Mouse (Mus musculus) forebrain, postnatal 0 days (tissue): ENCODE data around the gene Wfdc5. TPM values are rescaled to one million over a fixed set of nuclear protein-coding genes. Genes with fewer than 3 reads are reported as not detected.
"Not testable (repeated sequence)": the region's sequence is repeated elsewhere in the genome, so short reads cannot be mapped to it uniquely, and the experiment has no call there.

Experiments used
- ATAC-seq: fragments of 200-750 bp; cut with Nextera tagmentation; 2 replicates; pipeline ENCODE4 v1.8.0; 2017; ENCODE audit warnings: mild to moderate bottlenecking, moderate library complexity
- DNase-seq: peaks from one replicate; pipeline ENCODE4 v3.0.0-alpha.2; 2015
- H3K27ac ChIP-seq: fragments of 300-500 bp; sonication (generic); 2 replicates; pipeline ENCODE4 v1.5.1; 2014; ENCODE audit warnings: low read depth, mild to moderate bottlenecking, antibody characterized with exemption, low read length, moderate library complexity, mixed read lengths
- H3K27me3 ChIP-seq: fragments of 300-500 bp; sonication (generic); 2 replicates; pipeline ENCODE4 v1.6.1; 2014; ENCODE audit warnings: mild to moderate bottlenecking, low read length, mixed read lengths; ENCODE audit not compliant: insufficient read depth
- H3K36me3 ChIP-seq: fragments of 300-500 bp; sonication (generic); 2 replicates; pipeline ENCODE4 v1.6.1; 2014; ENCODE audit warnings: mild to moderate bottlenecking, moderate library complexity; ENCODE audit not compliant: insufficient read depth
- H3K4me1 ChIP-seq: fragments of 300-500 bp; sonication (generic); 2 replicates; pipeline ENCODE4 v1.6.1; 2014; ENCODE audit warnings: antibody characterized with exemption; ENCODE audit not compliant: insufficient read depth
- H3K4me2 ChIP-seq: fragments of 300-500 bp; sonication (generic); 2 replicates; pipeline ENCODE4 v1.6.1; 2014; ENCODE audit warnings: low read depth, mild to moderate bottlenecking, moderate library complexity
- H3K4me3 ChIP-seq: fragments of 300-500 bp; sonication (generic); 2 replicates; pipeline ENCODE4 v1.5.1; 2014; ENCODE audit warnings: low read depth, low read length, mixed read lengths
- H3K9ac ChIP-seq: fragments of 300-500 bp; sonication (generic); 2 replicates; pipeline ENCODE4 v1.6.1; 2014; ENCODE audit warnings: mild to moderate bottlenecking
- H3K9me3 ChIP-seq: fragments of 300-500 bp; sonication (generic); 2 replicates; pipeline ENCODE4 v1.6.1; 2016; ENCODE audit warnings: low read length
- CTCF ChIP-seq: sonication (generic); IDR thresholded peaks from 2 replicates; pipeline ENCODE4 v1.5.1; 2016; ENCODE audit warnings: antibody characterized with exemption, control low read depth, low read depth
- WGBS: fragments of 180-500 bp; shearing (Covaris S2); extraction: QIAGEN DNeasy Blood & Tissue Kit; methylation state at CpG from one replicate; pipeline ENCODE4 v1.1.7; 2014; 5-methylcytosine and 5-hydroxymethylcytosine counted together
- polyA plus RNA-seq: library from polyadenylated mRNA; unstranded; fragments of >200 nt; fragmentation: Nextera tagmentation; extraction: Ambion mirVana; gene quantifications from 2 replicates; pipeline ENCODE4 v1.2.1, GENCODE M21; 2015
- total RNA-seq: library from RNA; depleted of rRNA; stranded (reverse); fragments of >200 nt; gene quantifications from 2 replicates; pipeline ENCODE4 v1.2.3, GENCODE M21; 2014; rRNA removed

The Wfdc5 gene
- total RNA-seq: not detected in 2 replicates
- polyA plus RNA-seq: not detected in 2 replicates

GRCm38 (mm10) chr2:164182692-164183255 lies at the start of gene Wfdc5:
TSS of gene Wfdc5 (minus strand) at chr2:164182742.
- Histone ChIP-seq H3K4me2 (no peak within 1 kb of the TSS), H3K9ac (no peak within 1 kb of the TSS), H3K4me3 (no peak within 1 kb of the TSS), H3K4me1 (no peaks in the 10 kb centered on the region), H3K27me3 (no peaks in the 10 kb centered on the region), H3K36me3 (no peaks in the 10 kb centered on the region), H3K9me3 (no peaks in the 10 kb centered on the region), H3K27ac (no peak within 1 kb of the TSS)
- DNase-seq (no peak), ATAC-seq (no peak)
- no peak for TF ChIP-seq CTCF
- 81% methylated on average over 7 of the region's 7 CpGs for WGBS

- no peaks in the 10 kb centered on the region for H3K36me3 ChIP-seq
- no peak overlapping the region for H3K27ac ChIP-seq
- H3K9ac ChIP-seq: no peak overlapping the region
- WGBS: 85% methylated on average over 8 of the region's 8 CpGs
- H3K4me2 ChIP-seq: no peak overlapping the region
- no peaks in the 10 kb centered on the region for H3K4me1 ChIP-seq
- no peaks in the 10 kb centered on the region for H3K9me3 ChIP-seq
- no peak for TF ChIP-seq CTCF
- no peak for ATAC-seq
- H3K27me3 ChIP-seq: no peaks in the 10 kb centered on the region
- no peak overlapping the region for H3K4me3 ChIP-seq
- no peak for DNase-seq
Observed at GRCm38 (mm10) chr2:164228361-164229070, 46.0 kb upstream of the Wfdc5 start.

GRCm38 (mm10) chr2:164221522-164221921 lies 39.0 kb upstream of the Wfdc5 start, which contains the start of gene Wfdc15b:
TSS of gene Wfdc15b (minus strand) at chr2:164221660.
- H3K27me3 ChIP-seq: no peaks in the 10 kb centered on the region
- 82% methylated on average over 11 of the region's 11 CpGs for WGBS
- H3K4me1 ChIP-seq: no peaks in the 10 kb centered on the region
- TF ChIP-seq CTCF: no peak
- H3K9ac ChIP-seq: no peak within 1 kb of the TSS
- H3K27ac ChIP-seq: no peak within 1 kb of the TSS
- H3K9me3 ChIP-seq: no peaks in the 10 kb centered on the region
- DNase-seq (no peak), ATAC-seq (no peak)
- H3K4me3 ChIP-seq: no peak within 1 kb of the TSS
- no peaks in the 10 kb centered on the region for H3K36me3 ChIP-seq
- no peak within 1 kb of the TSS for H3K4me2 ChIP-seq

- no peak for DNase-seq
- TF ChIP-seq CTCF: no peak
- Histone ChIP-seq H3K27ac (no peak overlapping the region), H3K36me3 (no peaks in the 10 kb centered on the region), H3K4me2 (no peak overlapping the region), H3K9me3 (no peaks in the 10 kb centered on the region), H3K4me1 (no peaks in the 10 kb centered on the region), H3K4me3 (no peak overlapping the region), H3K9ac (no peak overlapping the region), H3K27me3 (no peaks in the 10 kb centered on the region)
- ATAC-seq: no peak
- WGBS: 85% methylated on average over 9 of the region's 9 CpGs
Observed at GRCm38 (mm10) chr2:164219295-164219694, 36.8 kb upstream of the Wfdc5 start.

- Histone ChIP-seq H3K4me1 (no peaks in the 10 kb centered on the region), H3K4me2 (no peak overlapping the region), H3K9me3 (no peaks in the 10 kb centered on the region), H3K27ac (no peak overlapping the region), H3K36me3 (no peaks in the 10 kb centered on the region), H3K9ac (no peak overlapping the region), H3K4me3 (no peak overlapping the region), H3K27me3 (no peaks in the 10 kb centered on the region)
- ATAC-seq (no peak), DNase-seq (no peak)
- no peak for TF ChIP-seq CTCF
- 72% methylated on average over 5 of the region's 5 CpGs for WGBS
Observed at GRCm38 (mm10) chr2:164212711-164213110, 30.2 kb upstream of the Wfdc5 start.

- Histone ChIP-seq H3K27me3 (no peaks in the 10 kb centered on the region), H3K9me3 (no peaks in the 10 kb centered on the region), H3K27ac (no peak overlapping the region), H3K36me3 (no peaks in the 10 kb centered on the region), H3K4me1 (no peaks in the 10 kb centered on the region), H3K9ac (no peak overlapping the region), H3K4me3 (no peak overlapping the region), H3K4me2 (no peak overlapping the region)
- ATAC-seq (no peak), DNase-seq (no peak)
- no peak for TF ChIP-seq CTCF
- 90% methylated on average over 4 of the region's 4 CpGs for WGBS
Observed at GRCm38 (mm10) chr2:164210892-164211291, 28.4 kb upstream of the Wfdc5 start.

- 78% methylated on average over 4 of the region's 4 CpGs for WGBS
- Histone ChIP-seq H3K4me2 (no peak overlapping the region), H3K4me3 (no peak overlapping the region), H3K27ac (no peak overlapping the region), H3K9me3 (no peaks in the 10 kb centered on the region), H3K27me3 (no peaks in the 10 kb centered on the region), H3K4me1 (no peaks in the 10 kb centered on the region), H3K36me3 (no peaks in the 10 kb centered on the region), H3K9ac (no peak overlapping the region)
- ATAC-seq: no peak
- TF ChIP-seq CTCF: no peak
- DNase-seq: no peak
Observed at GRCm38 (mm10) chr2:164206676-164207075, 24.1 kb upstream of the Wfdc5 start.

GRCm38 (mm10) chr2:164206011-164206410 lies 23.5 kb upstream of the Wfdc5 start:
- not testable (repeated sequence) for H3K9me3 ChIP-seq, H3K9ac ChIP-seq, H3K4me1 ChIP-seq, ATAC-seq, H3K27me3 ChIP-seq, H3K27ac ChIP-seq, H3K4me3 ChIP-seq, H3K4me2 ChIP-seq, H3K36me3 ChIP-seq, DNase-seq
- 92% methylated on average over 10 of the region's 10 CpGs for WGBS
